Mouse (Mus musculus): Measurements from ENCODE around the gene Adgrl1. TPM values are rescaled to one million over a fixed set of nuclear protein-coding genes. Genes with fewer than 3 reads are reported as not detected.

The Adgrl1 gene
- total RNA-seq, 2 experiments from 2014 or later = 16.2 to 17.2 TPM

DNA sequence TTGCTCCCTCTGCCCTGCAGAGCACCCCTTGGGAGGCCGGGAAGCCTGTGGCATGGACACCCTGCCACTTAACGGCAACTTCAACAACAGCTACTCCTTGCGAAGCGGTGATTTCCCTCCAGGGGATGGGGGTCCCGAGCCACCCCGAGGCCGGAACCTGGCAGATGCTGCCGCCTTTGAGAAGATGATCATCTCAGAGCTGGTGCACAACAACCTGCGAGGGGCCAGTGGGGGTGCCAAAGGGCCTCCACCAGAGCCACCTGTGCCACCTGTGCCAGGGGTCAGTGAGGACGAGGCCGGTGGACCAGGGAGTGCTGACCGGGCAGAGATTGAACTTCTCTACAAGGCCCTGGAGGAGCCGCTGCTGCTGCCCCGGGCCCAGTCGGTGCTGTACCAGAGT is 38.4 kb downstream of the Adgrl1 start:
- no peak for DNase-seq
- intact Hi-C loops (cut with DNase I; ENCODE audit: low total_unique reads) = no loop called here

DNA sequence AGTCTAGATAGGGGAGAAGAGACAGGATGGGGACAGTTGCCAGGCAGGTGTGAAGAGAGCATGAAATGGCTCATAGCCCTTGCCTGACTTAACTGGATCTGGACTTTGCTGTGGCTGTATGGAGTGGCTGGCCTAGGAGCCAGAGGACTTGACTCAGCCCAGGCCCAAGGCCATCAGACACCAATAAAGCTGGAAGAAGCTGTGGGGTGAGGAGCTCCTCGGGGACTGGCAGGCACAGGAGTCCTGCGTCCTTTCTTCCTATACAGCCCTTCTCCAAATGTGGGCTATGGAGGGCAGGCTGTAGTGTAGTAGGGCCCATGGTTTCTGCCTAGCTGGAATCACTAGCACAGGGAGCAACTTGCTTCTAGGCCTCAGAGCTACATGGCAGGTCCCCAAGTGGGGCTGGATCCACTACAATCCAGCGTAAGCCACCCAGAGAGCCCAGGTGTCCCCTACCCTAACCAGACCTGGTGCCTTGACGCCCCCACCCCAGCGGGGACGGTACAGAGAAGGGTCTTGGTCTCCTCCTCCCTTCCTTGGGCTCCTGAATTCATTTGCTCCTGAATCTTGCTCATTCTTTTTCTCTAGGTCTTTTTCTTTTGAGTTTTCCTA is 41.3 kb downstream of the Adgrl1 start:
- DNase-seq = no peak
- intact Hi-C loops (cut with DNase I; ENCODE audit: low total_unique reads) = no loop called here

DNA sequence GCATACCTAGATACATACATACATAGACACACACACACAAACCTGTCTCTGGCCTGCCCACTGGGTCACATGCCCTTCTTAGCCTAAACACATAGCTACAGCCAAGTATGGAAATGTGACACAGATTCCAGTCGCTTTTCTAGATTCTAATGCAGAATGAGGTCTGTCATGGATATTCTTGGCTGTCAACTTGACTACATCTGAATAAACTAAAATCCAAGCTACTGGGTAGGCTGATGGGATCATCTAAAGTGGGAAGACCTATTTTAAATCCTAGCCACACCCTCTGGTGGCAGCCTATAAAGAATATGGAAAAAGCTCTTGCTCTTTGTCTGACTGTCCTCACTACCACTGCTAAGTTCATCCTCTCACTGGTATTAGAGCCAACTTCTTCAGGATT is 42.5 kb downstream of the Adgrl1 start:
- no peak for DNase-seq
- intact Hi-C loops (cut with DNase I; ENCODE audit: low total_unique reads) = no loop called here

GRCm38 (mm10) chr8:83945540-83945939 is 45.6 kb downstream of the Adgrl1 start:
- intact Hi-C loops (cut with DNase I; ENCODE audit: low total_unique reads) = no loop called here
- DNase-seq = no peak

GRCm38 (mm10) chr8:83954749-83955105 is 54.8 kb downstream of the Adgrl1 start:
- DNase-seq = no peak
- intact Hi-C loops (cut with DNase I; ENCODE audit: low total_unique reads) = no loop called here

DNA sequence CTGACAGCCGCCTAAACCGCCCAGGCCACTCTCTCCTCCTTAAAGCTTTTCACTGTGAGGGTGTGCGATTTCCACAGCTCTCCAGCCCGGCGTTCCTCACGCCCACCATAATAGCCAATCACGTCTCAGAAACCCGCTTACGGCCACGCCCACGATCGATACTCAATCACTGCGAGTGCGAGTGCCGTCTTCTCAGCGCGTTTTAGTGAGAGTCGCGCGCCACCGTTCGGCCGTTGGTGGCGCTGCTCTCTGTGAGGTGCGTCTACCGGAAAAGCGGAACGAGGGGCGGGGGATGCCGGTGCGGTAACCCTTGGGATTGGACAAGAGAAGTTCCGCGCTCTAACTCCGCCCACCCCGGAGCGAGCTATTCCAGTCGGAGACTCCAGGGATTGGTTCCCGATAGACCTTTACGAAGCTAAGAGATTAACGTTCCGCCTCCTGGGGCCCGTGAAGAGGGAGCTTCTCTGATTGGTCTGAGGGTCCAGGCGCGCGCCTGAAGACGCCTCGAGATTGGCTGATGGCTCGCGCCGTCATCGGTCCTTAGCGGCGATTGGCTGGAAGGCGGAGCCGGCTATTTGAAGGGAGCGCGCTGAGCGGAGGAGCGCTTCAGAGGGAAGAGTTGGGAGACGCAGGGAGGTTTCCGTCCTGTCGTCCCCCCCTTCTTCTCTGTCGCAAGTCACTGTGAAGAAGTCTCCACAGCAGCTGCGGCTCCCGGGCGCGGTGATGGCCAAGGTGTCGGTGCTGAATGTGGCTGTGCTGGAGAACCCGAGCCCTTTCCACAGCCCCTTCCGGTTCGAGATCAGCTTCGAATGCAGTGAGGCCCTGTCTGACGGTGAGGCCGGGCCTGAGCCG is 55.4 kb downstream of the Adgrl1 start, which contains the start of the genes Gm10644 and Asf1b:
TSS of gene Gm10644 (minus strand) at position 100 of the 852 bp plus-strand sequence.
TSS of gene Asf1b (plus strand) at position 402 of the 852 bp plus-strand sequence.
- intact Hi-C loops (cut with DNase I; ENCODE audit: low total_unique reads) = no loop called here
- peak; percentile 98 for DNase-seq

GRCm38 (mm10) chr8:83955958-83956218 is 56.0 kb downstream of the Adgrl1 start:
- DNase-seq = no peak
- intact Hi-C loops (cut with DNase I; ENCODE audit: low total_unique reads) = no loop called here

- intact Hi-C loops (cut with DNase I; ENCODE audit: low total_unique reads) = no loop called here
- no peak for DNase-seq
Observed at GRCm38 (mm10) chr8:83956789-83957188, 56.9 kb downstream of the Adgrl1 start.

DNA sequence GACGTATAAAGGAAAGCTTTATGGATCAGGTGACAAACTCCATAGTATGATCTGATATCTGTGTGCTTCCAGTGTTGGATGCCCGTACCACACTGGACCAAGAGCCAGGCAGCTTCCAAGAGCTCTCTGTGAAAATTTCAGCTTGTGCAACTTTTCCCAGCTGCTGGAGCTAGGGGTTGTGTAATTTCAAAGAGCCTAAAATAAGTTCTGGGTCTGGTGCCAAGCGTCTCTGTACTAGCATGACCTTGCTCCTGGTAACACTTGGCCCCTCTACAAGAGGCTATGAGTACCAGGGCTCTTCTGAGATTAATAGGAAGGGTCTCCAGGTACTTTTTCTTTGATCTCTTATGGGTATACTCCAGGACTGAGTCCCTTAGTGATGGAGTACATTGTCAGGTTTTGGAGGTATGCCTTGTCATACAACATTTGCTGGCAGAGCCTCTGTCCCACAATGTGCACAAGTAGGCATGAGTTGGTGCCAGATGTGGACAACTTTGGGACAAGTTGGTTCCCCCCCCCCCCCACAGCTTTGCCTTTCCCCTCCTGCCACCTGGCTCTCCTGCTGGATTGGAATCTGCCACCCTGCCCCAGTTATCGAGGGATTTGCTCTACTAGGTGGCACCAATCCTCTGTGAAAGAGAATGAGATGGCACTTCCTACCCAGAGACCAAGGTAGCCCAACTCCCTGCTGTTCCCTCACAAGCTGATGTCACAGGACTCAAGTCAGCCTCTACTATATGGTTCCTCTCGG is 64.3 kb downstream of the Adgrl1 start:
- intact Hi-C loops (cut with DNase I; ENCODE audit: low total_unique reads) = no loop called here
- DNase-seq = peak; percentile 52

- intact Hi-C loops (cut with DNase I; ENCODE audit: low total_unique reads) = no loop called here
- DNase-seq = no peak
Observed at GRCm38 (mm10) chr8:83967701-83968100, 67.8 kb downstream of the Adgrl1 start.

DNA sequence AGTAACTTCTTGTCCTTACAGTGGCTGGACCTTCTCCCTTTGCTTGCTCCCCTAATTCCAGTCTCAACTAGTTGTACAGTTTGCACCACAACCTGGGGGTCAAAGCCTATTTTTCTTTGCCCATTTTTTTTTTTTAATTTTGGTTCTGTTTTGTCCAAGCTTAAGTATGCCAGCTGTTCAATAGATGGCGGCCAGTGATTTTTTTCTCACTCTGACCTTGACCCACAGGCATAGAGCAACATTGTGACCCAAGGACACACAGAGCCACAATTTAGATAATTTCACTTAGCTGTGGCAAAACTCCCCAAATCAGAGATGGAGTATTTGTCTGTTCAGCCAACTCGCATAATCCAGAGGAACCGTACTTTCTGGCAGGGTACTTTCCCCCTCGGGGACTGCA is 71.2 kb downstream of the Adgrl1 start:
- DNase-seq = no peak
- intact Hi-C loops (cut with DNase I; ENCODE audit: low total_unique reads) = no loop called here

DNA sequence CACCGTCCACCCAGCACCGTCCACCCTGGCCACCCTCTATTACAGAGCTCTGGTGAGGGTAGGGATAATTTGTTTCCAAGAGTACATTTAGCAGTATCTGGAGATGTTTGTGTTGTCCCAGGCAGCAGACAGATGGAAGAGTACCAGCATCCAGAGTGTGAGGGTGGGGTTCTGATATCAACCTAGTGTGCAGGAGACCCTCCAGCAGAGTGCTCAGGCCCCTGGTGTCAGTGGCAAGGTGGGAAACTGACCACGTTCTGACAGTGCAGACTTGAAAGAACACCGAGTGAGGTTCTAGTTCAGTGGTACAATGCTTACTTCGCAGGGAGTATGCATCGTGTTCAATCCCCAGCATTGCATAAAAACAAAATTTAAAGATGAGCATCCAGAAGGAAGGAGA is 71.8 kb downstream of the Adgrl1 start:
- no peak for DNase-seq
- intact Hi-C loops (cut with DNase I; ENCODE audit: low total_unique reads) = no loop called here

- DNase-seq = peak; percentile 99
- intact Hi-C loops (cut with DNase I; ENCODE audit: low total_unique reads) = no loop called here
Observed at GRCm38 (mm10) chr8:83972150-83973120, 72.5 kb downstream of the Adgrl1 start, which contains the start of gene Prkaca. TSS of gene Prkaca (plus strand) at chr8:83972993.

DNA sequence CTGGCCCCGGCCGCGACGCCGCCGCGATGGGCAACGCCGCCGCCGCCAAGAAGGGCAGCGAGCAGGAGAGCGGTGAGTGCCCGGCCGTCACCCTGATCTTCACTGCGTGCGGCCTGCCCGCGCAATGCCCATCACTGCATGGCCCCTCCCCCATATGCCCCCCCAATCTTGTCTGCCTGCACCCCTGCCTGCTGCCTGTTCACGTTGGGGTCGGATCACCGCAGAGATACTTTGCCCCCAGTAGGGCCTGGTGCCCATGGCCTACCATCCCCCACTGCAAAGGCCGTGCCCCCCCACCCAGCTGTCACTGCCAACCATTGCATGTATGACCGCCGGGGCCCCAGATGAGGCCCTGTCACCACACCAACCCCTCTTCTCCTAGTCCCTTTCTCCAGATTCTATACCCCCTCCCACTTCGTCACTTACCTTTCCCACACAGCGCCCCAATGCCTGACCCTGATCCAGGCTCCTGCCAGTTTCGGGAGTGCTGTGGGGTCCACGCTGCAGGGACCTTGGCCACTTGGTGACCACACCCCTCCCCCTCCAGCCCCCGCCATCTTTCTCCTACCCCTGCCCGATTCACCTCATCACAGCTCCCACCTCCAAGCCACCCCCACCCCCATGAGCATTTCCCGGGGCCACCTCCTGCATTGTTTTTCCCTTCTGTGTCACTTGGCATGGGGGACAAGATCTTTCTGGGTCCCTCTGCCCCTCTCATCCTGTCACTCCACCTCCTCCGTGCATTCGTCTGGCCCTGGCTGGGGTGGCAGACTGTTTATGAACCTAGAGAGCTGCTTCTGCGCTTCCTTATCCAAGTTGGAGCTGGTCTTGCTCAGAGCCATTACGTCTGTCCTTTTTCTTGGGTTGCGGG is 73.5 kb downstream of the Adgrl1 start:
- DNase-seq = no peak
- intact Hi-C loops (cut with DNase I; ENCODE audit: low total_unique reads) = no loop called here

- intact Hi-C loops (cut with DNase I; ENCODE audit: low total_unique reads) = no loop called here
- DNase-seq = no peak
Observed at GRCm38 (mm10) chr8:83974521-83974920, 74.6 kb downstream of the Adgrl1 start.

GRCm38 (mm10) chr8:83976101-83976630 is 76.3 kb downstream of the Adgrl1 start:
- intact Hi-C loops (cut with DNase I; ENCODE audit: low total_unique reads) = no loop called here
- DNase-seq = no peak

- intact Hi-C loops (cut with DNase I; ENCODE audit: low total_unique reads) = no loop called here
- no peak for DNase-seq
Observed at GRCm38 (mm10) chr8:83976779-83977350, 77.0 kb downstream of the Adgrl1 start.

GRCm38 (mm10) chr8:83977646-83978045 is 77.7 kb downstream of the Adgrl1 start:
- intact Hi-C loops (cut with DNase I; ENCODE audit: low total_unique reads) = no loop called here
- no peak for DNase-seq
